Mouse (Mus musculus): ENCODE data around the gene 1700092M07Rik. TPM values are rescaled to one million over a fixed set of nuclear protein-coding genes. Genes with fewer than 3 reads are reported as not detected.

Gene 1700092M07Rik
- 0.59 and 0.62 TPM in 2 replicates for polyA plus RNA-seq (2015; fragmentation: Nextera tagmentation; extraction: Ambion mirVana)

DNA sequence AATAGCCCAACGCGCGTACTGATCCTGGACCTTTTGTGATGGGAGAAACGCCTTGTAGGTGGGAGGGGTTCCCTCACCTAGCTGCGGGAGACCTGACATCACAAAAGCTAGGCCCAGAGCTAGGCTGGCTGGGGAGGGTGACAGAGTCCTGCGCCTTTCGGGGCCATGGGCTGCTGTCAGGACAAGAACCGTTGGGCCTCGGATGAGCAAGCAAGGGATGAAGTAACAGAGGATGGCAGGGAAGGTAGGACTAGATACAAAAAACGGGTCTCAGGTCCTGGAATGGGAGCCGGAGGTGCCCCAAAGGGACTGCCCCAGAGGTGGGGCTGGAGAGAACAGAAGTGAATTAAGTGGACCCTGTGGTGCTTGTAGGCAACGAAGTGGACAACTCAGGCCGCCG is at the start of gene 1700092M07Rik:
Gene 1700092M07Rik (plus strand): TSS at position 116 of the 400 bp plus-strand sequence.
- no peak for DNase-seq (ENCODE audit: low spot score)
- ATAC-seq (ENCODE audit: low FRiP score, low TSS enrichment): no peak; the same call in 1 of the 2 replicates
- Histone ChIP-seq H3K4me1 (replicated peaks; ENCODE audit: control insufficient read depth, insufficient read depth) (peaks cover 2% of the 10 kb centered on the region; the same call in 1 of the 2 replicates), H3K9me3 (ENCODE audit: control insufficient read depth, low read length) (no peaks in the 10 kb centered on the region), H3K36me3 (ENCODE audit: control insufficient read depth, insufficient read depth, low read length) (peaks cover 15% of the 10 kb centered on the region; the same call in 1 of the 2 replicates), H3K4me2 (replicated peaks; ENCODE audit: low read depth) (peak within 1 kb of the TSS; percentile 51), H3K4me3 (ENCODE audit: low read depth, low read length) (peak within 1 kb of the TSS; percentile 94), H3K27me3 (ENCODE audit: control insufficient read depth, insufficient read depth, low read length) (no peaks in the 10 kb centered on the region), H3K27ac (replicated peaks) (peak within 1 kb of the TSS; percentile 97), H3K9ac (ENCODE audit: low read length) (peak within 1 kb of the TSS; percentile 98)
- WGBS: 54% methylated on average over 14 of the region's 14 CpGs
- no peak for TF ChIP-seq CTCF (IDR thresholded peaks at IDR 0.05; ENCODE audit: low read depth)
- TF ChIP-seq EP300 (optimal IDR thresholded peaks at IDR 0.05): no peak

DNA sequence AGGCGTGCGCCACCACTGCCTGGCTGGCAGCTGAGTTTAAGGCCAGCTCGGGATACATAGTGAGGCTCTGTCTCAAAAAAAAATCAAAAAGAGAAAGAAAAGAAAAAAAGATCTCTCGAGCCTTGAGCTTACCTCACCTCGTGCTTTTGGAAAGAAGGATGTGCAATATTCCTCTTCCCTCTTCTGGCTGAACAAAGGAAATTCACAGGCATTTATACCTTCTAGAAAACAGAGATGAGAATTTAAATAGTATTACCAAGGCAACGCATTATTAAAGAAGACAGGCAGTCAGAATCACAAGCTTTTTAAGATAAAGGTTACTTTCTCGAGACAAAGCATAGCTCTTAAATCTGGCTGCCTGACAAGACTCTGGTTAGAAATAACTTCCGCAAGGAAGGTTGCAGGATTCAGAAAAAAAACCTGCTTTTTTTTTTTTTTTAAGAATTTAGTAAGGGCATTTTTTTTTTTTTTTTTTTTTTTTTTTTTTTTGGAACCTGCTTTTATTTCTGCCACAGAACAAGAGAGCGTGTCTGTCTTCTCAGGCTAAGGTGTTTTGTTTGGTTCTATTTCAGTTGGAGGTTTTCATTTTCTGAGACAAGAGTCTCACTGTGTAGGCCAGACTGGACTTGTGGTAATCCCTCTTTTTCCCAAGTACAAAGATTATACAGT is 48.5 kb upstream of the 1700092M07Rik start:
- Histone ChIP-seq H3K4me1 (replicated peaks; ENCODE audit: control insufficient read depth, insufficient read depth) (no peaks in the 10 kb centered on the region), H3K27ac (replicated peaks) (no peak overlapping the region), H3K9ac (ENCODE audit: low read length) (no peak overlapping the region), H3K27me3 (ENCODE audit: control insufficient read depth, insufficient read depth, low read length) (no peaks in the 10 kb centered on the region), H3K4me2 (replicated peaks; ENCODE audit: low read depth) (no peak overlapping the region), H3K4me3 (ENCODE audit: low read depth, low read length) (no peak overlapping the region), H3K9me3 (ENCODE audit: control insufficient read depth, low read length) (no peaks in the 10 kb centered on the region), H3K36me3 (ENCODE audit: control insufficient read depth, insufficient read depth, low read length) (no peaks in the 10 kb centered on the region)
- ATAC-seq (ENCODE audit: low FRiP score, low TSS enrichment) (no peak), DNase-seq (ENCODE audit: low spot score) (no peak)
- WGBS: 45% methylated on average over 9 of the region's 9 CpGs
- no peak for TF ChIP-seq CTCF (IDR thresholded peaks at IDR 0.05; ENCODE audit: low read depth)
- no peak for TF ChIP-seq EP300 (optimal IDR thresholded peaks at IDR 0.05)

DNA sequence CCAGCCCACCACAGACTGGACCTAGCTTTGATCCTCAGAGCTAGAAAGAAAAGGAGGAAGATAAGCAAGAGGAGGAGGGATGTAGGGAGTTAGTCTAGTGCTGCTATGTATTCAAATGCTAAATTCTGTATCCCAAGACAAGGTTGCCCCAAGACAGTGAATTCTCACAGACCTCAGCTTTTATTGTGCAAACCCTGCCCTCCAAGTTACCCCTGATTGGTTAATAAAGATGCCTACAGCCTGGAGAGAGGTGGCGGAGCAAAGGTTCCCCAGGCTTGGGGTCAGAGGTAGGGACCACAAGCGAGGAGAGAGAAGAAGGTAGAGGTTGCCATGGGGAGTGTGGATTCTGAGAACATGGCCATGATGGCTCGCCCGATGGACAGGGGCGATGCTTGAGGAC is 47.8 kb upstream of the 1700092M07Rik start:
- H3K9me3 ChIP-seq (ENCODE audit: control insufficient read depth, low read length): no peaks in the 10 kb centered on the region
- DNase-seq (ENCODE audit: low spot score) (no peak), ATAC-seq (ENCODE audit: low FRiP score, low TSS enrichment) (no peak)
- H3K4me1 ChIP-seq (replicated peaks; ENCODE audit: control insufficient read depth, insufficient read depth): no peaks in the 10 kb centered on the region
- H3K4me3 ChIP-seq (ENCODE audit: low read depth, low read length): no peak overlapping the region
- H3K36me3 ChIP-seq (ENCODE audit: control insufficient read depth, insufficient read depth, low read length): no peaks in the 10 kb centered on the region
- TF ChIP-seq EP300 (optimal IDR thresholded peaks at IDR 0.05): no peak
- TF ChIP-seq CTCF (IDR thresholded peaks at IDR 0.05; ENCODE audit: low read depth): no peak
- WGBS: 83% methylated on average over 5 of the region's 5 CpGs
- no peak overlapping the region for H3K4me2 ChIP-seq (replicated peaks; ENCODE audit: low read depth)
- H3K9ac ChIP-seq (ENCODE audit: low read length): no peak overlapping the region
- no peaks in the 10 kb centered on the region for H3K27me3 ChIP-seq (ENCODE audit: control insufficient read depth, insufficient read depth, low read length)
- no peak overlapping the region for H3K27ac ChIP-seq (replicated peaks)

DNA sequence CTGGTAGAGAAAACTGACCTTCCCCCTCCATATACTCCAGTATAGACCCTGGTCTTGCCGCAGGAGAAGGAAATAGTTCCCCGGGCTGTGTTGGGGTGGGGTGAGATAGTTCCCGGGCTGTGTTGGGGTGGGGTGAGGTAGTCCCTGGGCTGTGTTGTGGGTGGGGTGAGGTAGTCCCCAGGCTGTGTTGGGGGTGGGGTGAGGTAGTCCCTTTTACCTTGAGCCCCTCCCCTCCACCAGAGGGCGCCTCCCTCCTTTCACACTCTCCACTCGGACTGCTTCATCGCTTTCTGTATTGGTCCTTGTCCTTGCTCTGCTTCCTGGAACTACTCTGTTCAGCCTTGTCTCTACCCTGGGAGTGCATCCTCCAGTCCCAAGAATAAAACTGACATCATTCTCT is 45.2 kb upstream of the 1700092M07Rik start:
- whole genome bisulfite sequencing: 41% methylated on average over 6 of the region's 6 CpGs
- DNase-seq (ENCODE audit: low spot score): peak; percentile 75
- H3K27ac ChIP-seq (replicated peaks): no peak overlapping the region
- TF ChIP-seq CTCF (IDR thresholded peaks at IDR 0.05; ENCODE audit: low read depth): peak; percentile 67
- TF ChIP-seq EP300 (optimal IDR thresholded peaks at IDR 0.05): no peak
- peak; percentile 69 for ATAC-seq (ENCODE audit: low FRiP score, low TSS enrichment)
- no peak overlapping the region for H3K4me3 ChIP-seq (ENCODE audit: low read depth, low read length)
- no peaks in the 10 kb centered on the region for H3K27me3 ChIP-seq (ENCODE audit: control insufficient read depth, insufficient read depth, low read length)
- H3K9ac ChIP-seq (ENCODE audit: low read length): no peak overlapping the region
- H3K4me2 ChIP-seq (replicated peaks; ENCODE audit: low read depth): no peak overlapping the region
- no peaks in the 10 kb centered on the region for H3K4me1 ChIP-seq (replicated peaks; ENCODE audit: control insufficient read depth, insufficient read depth)
- no peaks in the 10 kb centered on the region for H3K36me3 ChIP-seq (ENCODE audit: control insufficient read depth, insufficient read depth, low read length)
- no peaks in the 10 kb centered on the region for H3K9me3 ChIP-seq (ENCODE audit: control insufficient read depth, low read length)

DNA sequence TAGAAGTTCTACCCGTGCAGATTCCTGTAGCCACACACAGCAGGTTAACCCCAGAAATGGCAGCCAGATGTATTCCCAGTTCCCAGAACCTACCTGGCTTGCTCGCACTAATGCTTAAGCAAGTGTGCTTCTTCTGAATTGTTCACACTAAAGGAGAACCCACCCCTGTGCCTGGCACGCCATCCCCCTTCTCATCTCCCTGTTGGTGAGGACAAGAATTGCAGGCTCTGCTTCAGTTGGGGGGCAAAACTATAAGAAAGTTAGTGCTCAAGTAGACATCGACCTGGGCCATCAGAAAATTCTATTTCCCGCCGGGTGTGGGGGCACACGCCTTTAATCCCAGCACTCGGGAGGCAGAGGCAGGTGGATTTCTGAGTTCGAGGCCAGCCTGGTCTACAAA is 40.9 kb upstream of the 1700092M07Rik start:
- Histone ChIP-seq H3K4me2 (replicated peaks; ENCODE audit: low read depth) (no peak overlapping the region), H3K4me3 (ENCODE audit: low read depth, low read length) (no peak overlapping the region), H3K36me3 (ENCODE audit: control insufficient read depth, insufficient read depth, low read length) (no peaks in the 10 kb centered on the region), H3K4me1 (replicated peaks; ENCODE audit: control insufficient read depth, insufficient read depth) (no peaks in the 10 kb centered on the region), H3K9ac (ENCODE audit: low read length) (no peak overlapping the region), H3K9me3 (ENCODE audit: control insufficient read depth, low read length) (no peaks in the 10 kb centered on the region), H3K27me3 (ENCODE audit: control insufficient read depth, insufficient read depth, low read length) (no peaks in the 10 kb centered on the region), H3K27ac (replicated peaks) (no peak overlapping the region)
- WGBS: 79% methylated on average over 9 of the region's 9 CpGs
- no peak for DNase-seq (ENCODE audit: low spot score)
- TF ChIP-seq CTCF (IDR thresholded peaks at IDR 0.05; ENCODE audit: low read depth): no peak
- no peak for TF ChIP-seq EP300 (optimal IDR thresholded peaks at IDR 0.05)
- no peak for ATAC-seq (ENCODE audit: low FRiP score, low TSS enrichment)

DNA sequence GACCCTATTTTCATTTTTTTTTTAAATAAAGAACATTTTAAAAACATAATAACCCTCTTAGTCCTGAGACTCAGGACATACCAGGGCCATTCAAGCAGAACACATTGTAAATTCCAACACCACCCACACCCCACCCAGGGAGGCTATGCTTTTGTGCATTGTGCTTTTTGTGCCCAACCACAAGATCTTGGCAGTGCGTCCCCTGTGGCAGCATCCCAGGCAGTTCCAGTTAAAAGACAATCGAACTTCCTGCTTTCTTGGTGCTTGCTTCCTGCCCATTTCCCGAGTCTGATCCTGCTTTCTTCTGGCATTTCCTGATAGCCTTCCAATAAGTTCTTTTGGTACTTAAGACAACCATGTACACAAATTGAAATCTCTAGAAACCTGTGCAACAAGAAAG is 38.1 kb upstream of the 1700092M07Rik start:
- Histone ChIP-seq H3K36me3 (ENCODE audit: control insufficient read depth, insufficient read depth, low read length) (peaks cover 5% of the 10 kb centered on the region; the same call in 1 of the 2 replicates), H3K4me3 (ENCODE audit: low read depth, low read length) (no peak overlapping the region), H3K27me3 (ENCODE audit: control insufficient read depth, insufficient read depth, low read length) (no peaks in the 10 kb centered on the region), H3K9me3 (ENCODE audit: control insufficient read depth, low read length) (no peaks in the 10 kb centered on the region), H3K9ac (ENCODE audit: low read length) (no peak overlapping the region), H3K4me2 (replicated peaks; ENCODE audit: low read depth) (no peak overlapping the region), H3K27ac (replicated peaks) (no peak overlapping the region), H3K4me1 (replicated peaks; ENCODE audit: control insufficient read depth, insufficient read depth) (no peaks in the 10 kb centered on the region)
- no peak for DNase-seq (ENCODE audit: low spot score)
- 58% methylated on average over 3 of the region's 3 CpGs for WGBS
- TF ChIP-seq EP300 (optimal IDR thresholded peaks at IDR 0.05) (no peak), CTCF (IDR thresholded peaks at IDR 0.05; ENCODE audit: low read depth) (no peak)
- no peak for ATAC-seq (ENCODE audit: low FRiP score, low TSS enrichment)

All from stomach, postnatal 0 days (tissue).